Mouse (Mus musculus) erythroblast, embryonic 14.5 days (primary cell): Measurements from ENCODE around the gene Slc25a22. TPM values are rescaled to one million over a fixed set of nuclear protein-coding genes. Genes with fewer than 3 reads are reported as not detected.

Source experiments
- H3K27me3 ChIP-seq: 2 replicates; pipeline ENCODE4 v1.6.1; 2012; ENCODE audit warnings: inconsistent platforms; ENCODE audit not compliant: control insufficient read depth
- H3K36me3 ChIP-seq: 2 replicates; pipeline ENCODE4 v1.6.1; 2012; ENCODE audit warnings: mild to moderate bottlenecking, inconsistent platforms; ENCODE audit not compliant: control insufficient read depth
- H3K4me1 ChIP-seq: 2 replicates; pipeline ENCODE4 v1.6.1; 2012; ENCODE audit warnings: inconsistent platforms; ENCODE audit not compliant: control insufficient read depth
- H3K4me3 ChIP-seq: replicated peaks from 2 replicates; pipeline ENCODE3; 2012; ENCODE audit warnings: moderate library complexity, mild to moderate bottlenecking, inconsistent platforms
- H3K9me3 ChIP-seq: 2 replicates; pipeline ENCODE4 v1.6.1; 2012; ENCODE audit warnings: low read length, inconsistent platforms, mixed read lengths; ENCODE audit not compliant: control insufficient read depth
- GATA1 ChIP-seq: IDR thresholded peaks from 2 replicates; pipeline ENCODE4 v1.6.1; 2012; ENCODE audit warnings: low read length, inconsistent platforms, mixed read lengths
- TAL1 ChIP-seq: IDR thresholded peaks from 3 replicates; pipeline ENCODE4 v1.6.1; 2012; ENCODE audit warnings: low read length, inconsistent platforms, mixed read lengths
- polyA plus RNA-seq: library from polyadenylated mRNA; stranded (reverse); fragments of >175 nt; gene quantifications from 2 replicates; pipeline ENCODE4 v1.2.3, GENCODE M21; 2012

Slc25a22 gene
- polyA plus RNA-seq, 1 experiment: 0.70 TPM

GRCm38 (mm10) chr7:141442199-141442598, 4.5 kb upstream of the Slc25a22 start:
- peaks cover 57% of the 10 kb centered on the region for H3K36me3 ChIP-seq
- TF ChIP-seq GATA1: no peak

GRCm38 (mm10) chr7:141441460-141441859, 3.8 kb upstream of the Slc25a22 start:
- H3K4me1 ChIP-seq: peaks cover 83% of the 10 kb centered on the region
- H3K9me3 ChIP-seq: no peaks in the 10 kb centered on the region
- peaks cover 59% of the 10 kb centered on the region for H3K36me3 ChIP-seq
- peak overlapping the region; percentile 71 for H3K4me3 ChIP-seq
- no peaks in the 10 kb centered on the region for H3K27me3 ChIP-seq
- TF ChIP-seq GATA1: no peak
- TF ChIP-seq TAL1: no peak

More at GRCm38 (mm10) chr7:141442199-141442598, 4.5 kb upstream of the Slc25a22 start:
- peak overlapping the region; percentile 71 for H3K4me3 ChIP-seq
- peaks cover 82% of the 10 kb centered on the region for H3K4me1 ChIP-seq
- no peaks in the 10 kb centered on the region for H3K27me3 ChIP-seq
- H3K9me3 ChIP-seq: no peaks in the 10 kb centered on the region

DNA sequence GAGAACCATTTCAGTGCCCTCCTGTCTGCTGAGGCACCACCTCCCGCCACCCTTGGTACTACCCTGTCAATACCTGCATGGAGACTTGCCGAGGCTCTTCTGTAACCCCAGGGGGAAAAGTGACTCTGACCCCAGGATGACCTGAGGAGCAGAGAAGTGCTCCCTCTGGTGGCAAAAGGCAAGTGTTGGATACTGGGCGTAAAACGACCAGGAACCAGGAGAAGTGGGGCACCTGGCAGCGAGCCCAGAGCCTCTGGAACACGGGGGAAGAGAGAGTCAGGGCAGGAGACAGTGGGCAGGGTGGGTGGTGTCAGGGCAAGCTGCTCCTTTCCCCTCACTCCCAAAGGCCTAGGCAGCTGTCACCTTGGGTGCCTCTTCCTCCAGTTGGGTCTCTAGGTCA, 2.9 kb upstream of the Slc25a22 start:
- H3K4me1 ChIP-seq: peaks cover 87% of the 10 kb centered on the region
- no peaks in the 10 kb centered on the region for H3K9me3 ChIP-seq
- no peaks in the 10 kb centered on the region for H3K27me3 ChIP-seq
- H3K4me3 ChIP-seq: peak overlapping the region; percentile 23
- TF ChIP-seq GATA1: no peak
- TF ChIP-seq TAL1: no peak
- peaks cover 68% of the 10 kb centered on the region for H3K36me3 ChIP-seq

- Histone ChIP-seq H3K4me1 (peaks cover 93% of the 10 kb centered on the region), H3K9me3 (no peaks in the 10 kb centered on the region), H3K36me3 (peaks cover 69% of the 10 kb centered on the region), H3K4me3 (no peak overlapping the region), H3K27me3 (no peaks in the 10 kb centered on the region)
- TF ChIP-seq TAL1 (no peak), GATA1 (no peak)
Observed at GRCm38 (mm10) chr7:141439811-141440210, 2.1 kb upstream of the Slc25a22 start.

- H3K36me3 ChIP-seq: peaks cover 69% of the 10 kb centered on the region
- no peaks in the 10 kb centered on the region for H3K27me3 ChIP-seq
- no peak for TF ChIP-seq TAL1
- TF ChIP-seq GATA1: no peak
Observed at GRCm38 (mm10) chr7:141439140-141439679, 1.5 kb upstream of the Slc25a22 start.

DNA sequence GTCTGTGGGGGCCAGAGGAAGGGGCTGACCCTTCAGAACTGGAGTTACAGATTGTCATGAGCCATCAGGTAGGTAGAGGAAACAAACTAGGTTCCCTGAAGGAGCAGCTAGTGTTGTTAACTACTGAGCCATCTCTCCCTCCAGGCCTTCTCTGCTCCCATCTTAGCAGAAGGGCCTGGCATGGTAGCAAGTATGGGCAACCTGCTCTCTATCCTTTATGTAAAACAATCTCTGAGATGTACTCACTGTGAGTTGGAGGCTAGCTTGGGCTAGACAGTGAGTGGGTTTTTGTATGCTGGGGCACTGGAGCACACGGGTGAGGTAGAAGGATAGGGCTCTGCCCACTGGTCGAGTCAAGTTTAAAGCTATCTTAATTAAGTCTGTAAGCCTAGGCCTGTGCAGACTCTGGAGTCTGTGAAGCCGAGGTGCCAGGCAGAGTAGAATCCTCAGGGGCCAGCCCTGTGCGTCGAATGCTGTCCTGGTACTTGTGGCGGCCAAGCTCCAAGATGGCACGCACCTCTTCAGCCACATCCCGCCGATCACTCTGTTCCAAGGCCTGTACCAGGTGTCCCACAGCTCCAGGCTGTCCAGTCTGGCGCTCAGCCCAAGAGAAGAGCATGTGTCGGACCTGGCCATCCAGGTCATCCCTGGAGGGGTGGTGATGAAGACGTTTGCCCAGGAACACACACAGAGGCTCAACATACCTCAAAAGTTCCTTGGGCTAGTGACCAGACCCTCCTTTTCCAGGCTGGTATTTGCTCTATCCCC, 693 bp upstream of the Slc25a22 start:
- Histone ChIP-seq H3K9me3 (no peaks in the 10 kb centered on the region), H3K4me1 (peaks cover 93% of the 10 kb centered on the region), H3K4me3 (no peak overlapping the region), H3K27me3 (no peaks in the 10 kb centered on the region), H3K36me3 (peaks cover 76% of the 10 kb centered on the region)
- no peak for TF ChIP-seq GATA1
- no peak for TF ChIP-seq TAL1

More at GRCm38 (mm10) chr7:141439140-141439679, 1.5 kb upstream of the Slc25a22 start:
- Histone ChIP-seq H3K4me3 (no peak overlapping the region), H3K9me3 (no peaks in the 10 kb centered on the region), H3K4me1 (peaks cover 93% of the 10 kb centered on the region)

GRCm38 (mm10) chr7:141436523-141436892, 1.2 kb downstream of the Slc25a22 start:
- H3K4me3 ChIP-seq: peak overlapping the region; percentile 76
- H3K4me1 ChIP-seq: peaks cover 89% of the 10 kb centered on the region
- H3K36me3 ChIP-seq: peaks cover 78% of the 10 kb centered on the region
- TF ChIP-seq TAL1 (no peak), GATA1 (no peak)
- H3K9me3 ChIP-seq: no peaks in the 10 kb centered on the region
- no peaks in the 10 kb centered on the region for H3K27me3 ChIP-seq

- Histone ChIP-seq H3K4me3 (peak overlapping the region; percentile 59), H3K9me3 (no peaks in the 10 kb centered on the region), H3K27me3 (no peaks in the 10 kb centered on the region), H3K4me1 (peaks cover 84% of the 10 kb centered on the region), H3K36me3 (peaks cover 78% of the 10 kb centered on the region)
- TF ChIP-seq TAL1 (no peak), GATA1 (no peak)
Observed at GRCm38 (mm10) chr7:141435856-141436522, 1.7 kb downstream of the Slc25a22 start.

DNA sequence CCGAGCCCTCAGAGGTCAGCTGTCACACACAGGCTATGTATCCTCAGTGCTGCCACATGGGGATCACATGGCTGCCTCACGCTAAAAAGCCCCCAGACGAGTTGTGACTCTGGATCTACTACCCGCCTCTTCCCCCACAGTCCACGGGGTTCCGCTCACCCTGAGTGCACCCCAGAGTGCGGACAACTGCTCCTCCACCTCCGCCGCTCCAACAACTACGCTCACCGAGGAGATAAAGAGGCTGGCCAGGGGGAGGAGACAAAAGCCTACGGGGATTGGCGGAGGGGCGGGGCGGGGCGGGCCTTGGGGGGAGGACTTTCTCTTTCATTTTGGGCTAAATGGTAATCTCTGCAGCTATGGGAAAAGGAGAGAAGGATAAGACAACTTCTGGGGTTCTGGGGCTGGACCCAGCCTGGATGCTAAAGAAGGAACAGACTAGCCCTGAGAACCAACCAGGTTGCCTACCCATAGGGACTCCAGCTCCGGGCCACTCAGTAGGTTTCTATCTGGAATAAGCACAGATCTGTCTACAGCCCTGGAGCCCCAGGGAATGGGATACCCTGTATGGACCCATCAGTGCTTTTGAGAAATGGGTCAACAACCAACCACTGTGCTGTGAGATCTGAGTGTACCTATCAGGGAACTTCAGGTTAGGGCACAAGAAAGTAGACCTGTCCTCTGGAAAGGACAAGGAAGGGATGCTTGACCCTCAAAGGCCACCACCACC, 2.4 kb downstream of the Slc25a22 start:
- H3K4me3 ChIP-seq: peak overlapping the region; percentile 59
- H3K9me3 ChIP-seq: no peaks in the 10 kb centered on the region
- H3K36me3 ChIP-seq: peaks cover 78% of the 10 kb centered on the region
- H3K27me3 ChIP-seq: no peaks in the 10 kb centered on the region
- H3K4me1 ChIP-seq: peaks cover 77% of the 10 kb centered on the region
- TF ChIP-seq GATA1 (no peak), TAL1 (no peak)
